Mouse (Mus musculus) Patski (cell line): ENCODE measurements around the gene Aktip. TPM values are rescaled to one million over a fixed set of nuclear protein-coding genes. Genes with fewer than 3 reads are reported as not detected.

Source experiments
- ATAC-seq: fragments of 100-300 bp; one replicate; pipeline ENCODE4 v1.8.0; 2021
- CTCF ChIA-PET: fragments of 350-600 bp; sonication (Branson Sonifier 250); formaldehyde crosslinking; loops from one replicate; lab custom pipeline; 2022; ENCODE audit warnings: inconsistent platforms; lab: Charles Lee
- POLR2A ChIA-PET: fragments of 350-600 bp; sonication (Branson Sonifier 250); formaldehyde crosslinking; loops from one replicate; lab custom pipeline; 2022; ENCODE audit warnings: antibody characterized with exemption, inconsistent platforms; lab: Charles Lee
- DNase-seq: peaks from one replicate; pipeline ENCODE4 v3.0.0-alpha.2; 2011; ENCODE audit warnings: low read depth, low spot score
- H3K27me3 ChIP-seq: fragments of 371-371 bp; one replicate; pipeline ENCODE4 v1.5.1; 2021
- CTCF ChIP-seq: fragments of 100-300 bp; IDR thresholded peaks from one replicate; pipeline ENCODE4 v1.5.1; 2021
- in situ Hi-C: fragments of 300-500 bp; cut with MboI; formaldehyde crosslinking; loops from 3 replicates; pipeline ENCODE4 v1.11.1; 2018; ENCODE audit warnings: low pct_unique_long_range_greater_than_20kb, mixed read lengths
- polyA plus RNA-seq: library from polyadenylated mRNA; unstranded; gene quantifications from one replicate; pipeline ENCODE4 v1.2.3, GENCODE M21; 2021

The Aktip gene
- polyA plus RNA-seq, 1 experiment from 2014 or later, result 88.1 TPM

- ATAC-seq (no peak), DNase-seq (no peak)
- in situ Hi-C loops, result no loop called here
- ChIA-PET CTCF (interaction anchor here (1.0 to 1.9 kb wide), 3 partner anchors 10 to 20 kb away, joined by 3 to 10 read pairs (median 5); no protein-coding TSS in a partner anchor), POLR2A (interaction anchor here (0.6 kb wide), 1 partner anchor 69 kb away, joined by 7 read pairs; no protein-coding TSS in a partner anchor)
- H3K27me3 ChIP-seq, result no peaks in the 10 kb centered on the region
- no peak for TF ChIP-seq CTCF
Observed at GRCm38 (mm10) chr8:91098106-91098505, 101.7 kb downstream of the Aktip start.

- POLR2A ChIA-PET, result no interaction called here
- CTCF ChIA-PET, result interaction anchor here (1.0 kb wide), 2 partner anchors 17 to 23 kb away, joined by 3 read pairs; no protein-coding TSS in a partner anchor
- no peaks in the 10 kb centered on the region for H3K27me3 ChIP-seq
- DNase-seq (no peak), ATAC-seq (no peak)
- in situ Hi-C loops, result no loop called here
- TF ChIP-seq CTCF, result no peak
Observed at GRCm38 (mm10) chr8:91094135-91094534, 105.6 kb downstream of the Aktip start.

GRCm38 (mm10) chr8:91089601-91090000 is 110.2 kb downstream of the Aktip start:
- no peak for ATAC-seq
- CTCF ChIA-PET, result no interaction called here
- H3K27me3 ChIP-seq, result no peaks in the 10 kb centered on the region
- POLR2A ChIA-PET, result no interaction called here
- no peak for DNase-seq
- TF ChIP-seq CTCF, result no peak
- in situ Hi-C loops, result no loop called here

GRCm38 (mm10) chr8:91088452-91088851 is 111.3 kb downstream of the Aktip start:
- ChIA-PET CTCF (interaction anchor here (0.6 to 1.1 kb wide), 2 partner anchors 9 to 10 kb away, joined by 3 read pairs; no protein-coding TSS in a partner anchor), POLR2A (no interaction called here)
- no peak for ATAC-seq
- DNase-seq, result no peak
- in situ Hi-C loops, result no loop called here
- TF ChIP-seq CTCF, result no peak
- H3K27me3 ChIP-seq, result no peaks in the 10 kb centered on the region

GRCm38 (mm10) chr8:91082428-91082827 is 117.3 kb downstream of the Aktip start:
- DNase-seq (no peak), ATAC-seq (no peak)
- POLR2A ChIA-PET, result interaction anchor here (1.5 kb wide), 1 partner anchor 47 kb away, joined by 3 read pairs; no protein-coding TSS in a partner anchor
- TF ChIP-seq CTCF, result no peak
- in situ Hi-C loops, result no loop called here
- CTCF ChIA-PET, result interaction anchor here (1.6 kb wide), 1 partner anchor 11 kb away, joined by 3 read pairs; no protein-coding TSS in a partner anchor
- H3K27me3 ChIP-seq, result no peaks in the 10 kb centered on the region

GRCm38 (mm10) chr8:91081911-91082310 is 117.9 kb downstream of the Aktip start:
- in situ Hi-C loops, result no loop called here
- POLR2A ChIA-PET, result interaction anchor here (1.3 to 1.5 kb wide), 2 partner anchors 11 to 48 kb away, joined by 3 read pairs; no protein-coding TSS in a partner anchor
- DNase-seq (no peak), ATAC-seq (no peak)
- CTCF ChIA-PET, result interaction anchor here (1.1 to 1.6 kb wide), 3 partner anchors 11 to 36 kb away, joined by 3 read pairs; no protein-coding TSS in a partner anchor
- TF ChIP-seq CTCF, result no peak
- no peaks in the 10 kb centered on the region for H3K27me3 ChIP-seq

GRCm38 (mm10) chr8:91079678-91080077 is 120.1 kb downstream of the Aktip start:
- CTCF ChIA-PET, result interaction anchor here (0.9 to 1.9 kb wide), 5 partner anchors 13 to 69 kb away, joined by 3 to 8 read pairs (median 4); no protein-coding TSS in a partner anchor
- TF ChIP-seq CTCF, result peak; percentile 61
- ATAC-seq, result no peak
- in situ Hi-C loops, result no loop called here
- DNase-seq, result no peak
- POLR2A ChIA-PET, result no interaction called here
- no peaks in the 10 kb centered on the region for H3K27me3 ChIP-seq

GRCm38 (mm10) chr8:91077077-91077867 is 122.5 kb downstream of the Aktip start:
- ATAC-seq (no peak), DNase-seq (no peak)
- ChIA-PET POLR2A (no interaction called here), CTCF (interaction anchor here (2.4 kb wide), 1 partner anchor 41 kb away, joined by 8 read pairs; no protein-coding TSS in a partner anchor)
- no peak for TF ChIP-seq CTCF
- in situ Hi-C loops, result no loop called here
- H3K27me3 ChIP-seq, result no peaks in the 10 kb centered on the region

- peak; percentile 90 for ATAC-seq
- in situ Hi-C loops, result no loop called here
Observed at GRCm38 (mm10) chr8:91070275-91070859, 129.4 kb downstream of the Aktip start.

GRCm38 (mm10) chr8:91069834-91070233 is 129.9 kb downstream of the Aktip start, which contains the start of gene Rbl2:
Gene Rbl2, plus strand, starts transcription at chr8:91070057.
- no peaks in the 10 kb centered on the region for H3K27me3 ChIP-seq
- CTCF ChIA-PET, result interaction anchor here (1.0 to 1.1 kb wide), 3 partner anchors 48 to 199 kb away, joined by 3 read pairs; no protein-coding TSS in a partner anchor
- in situ Hi-C loops, result no loop called here
- no peak for TF ChIP-seq CTCF
- ATAC-seq, result peak; percentile 83
- DNase-seq, result no peak
- POLR2A ChIA-PET, result interaction anchor here (0.9 to 1.2 kb wide), 3 partner anchors 9 to 85 kb away, joined by 3 to 4 read pairs (median 3); no protein-coding TSS in a partner anchor

More at GRCm38 (mm10) chr8:91070275-91070859, 129.4 kb downstream of the Aktip start:
- POLR2A ChIA-PET, result interaction anchor here (0.9 to 1.2 kb wide), 3 partner anchors 8 to 84 kb away, joined by 3 to 4 read pairs (median 3); no protein-coding TSS in a partner anchor
- no peak for TF ChIP-seq CTCF
- DNase-seq, result no peak
- H3K27me3 ChIP-seq, result no peaks in the 10 kb centered on the region
- CTCF ChIA-PET, result interaction anchor here (1.1 to 1.4 kb wide), 3 partner anchors 47 to 98 kb away, joined by 3 to 6 read pairs (median 3); no protein-coding TSS in a partner anchor
